ENCODE assay signal across 22 mouse cellular contexts in the genomic region with DNA sequence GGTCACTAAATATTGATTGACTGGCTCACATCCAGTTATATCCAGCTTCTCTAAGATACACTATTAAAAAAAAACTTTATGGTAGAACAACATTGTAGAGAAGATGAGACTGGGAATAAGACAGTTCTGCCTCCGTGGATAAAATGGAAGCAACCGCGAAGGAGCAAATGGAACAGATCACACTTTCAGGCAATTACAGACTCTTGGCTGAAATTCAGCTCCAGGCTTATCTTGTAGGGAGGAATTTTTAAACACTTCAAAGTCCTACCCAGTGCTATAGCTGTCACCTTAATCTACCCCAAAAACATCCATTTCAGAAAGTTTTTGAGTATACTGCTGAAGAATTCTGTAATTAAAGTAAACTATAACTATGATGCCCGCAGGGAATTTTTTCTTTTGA.
A peak's percentile ranks its signal among the peaks of the same experiment; 100 is the strongest.
DNase-seq lines count a peak whose midpoint lies in the region; ATAC-seq and TF ChIP-seq lines count a peak whose summit lies in the region.
"Had no signal": no experiment of that assay in that cellular context is flagged by ENCODE, and none has a peak within 500 bp of the region (broad histone marks: within the 10 kb centered on the region; RNA-seq: fewer than 3 reads in every experiment).

No protein-coding gene starts in this region.

- no peaks in the 10 kb centered on the region for H3K4me1 ChIP-seq in midbrain, embryonic 14.5 days (ENCODE audit: control insufficient read depth, insufficient read depth, low read length)
- no peaks in the 10 kb centered on the region for H3K4me1 ChIP-seq in midbrain, postnatal 0 days (ENCODE audit: insufficient read depth, low read length)
- H3K4me1 ChIP-seq: embryonic facial prominence, embryonic 12.5 days; midbrain, embryonic 12.5 days had no signal

- H3K4me2 ChIP-seq in midbrain, embryonic 14.5 days (ENCODE audit: low read length), result no peak overlapping the region
- no peak overlapping the region for H3K4me2 ChIP-seq in midbrain, postnatal 0 days (ENCODE audit: low read depth, low read length, poor library complexity, severe bottlenecking)
- H3K4me2 ChIP-seq: embryonic facial prominence, embryonic 12.5 days; forebrain, embryonic 13.5 days; heart, embryonic 11.5 days; midbrain, embryonic 12.5 days had no signal

- H3K36me3 ChIP-seq in midbrain, embryonic 14.5 days (ENCODE audit: control insufficient read depth, insufficient read depth, low read length), result no peaks in the 10 kb centered on the region
- H3K36me3 ChIP-seq in midbrain, postnatal 0 days (ENCODE audit: insufficient read depth, low read length), result no peaks in the 10 kb centered on the region
- H3K36me3 ChIP-seq: embryonic facial prominence, embryonic 12.5 days; midbrain, embryonic 12.5 days had no signal

- no peaks in the 10 kb centered on the region for H3K9me3 ChIP-seq in midbrain, embryonic 14.5 days (ENCODE audit: control insufficient read depth, low read length)
- no peaks in the 10 kb centered on the region for H3K9me3 ChIP-seq in midbrain, postnatal 0 days (ENCODE audit: low read length)
- H3K9me3 ChIP-seq: embryonic facial prominence, embryonic 12.5 days; forebrain, embryonic 13.5 days; midbrain, embryonic 12.5 days had no signal

- TF ChIP-seq CTCF in left cerebral cortex, adult 2 months (IDR thresholded peaks at IDR 0.05), result no peak
- TF ChIP-seq CTCF in midbrain, postnatal 0 days (IDR thresholded peaks at IDR 0.05), result no peak

- no peaks in the 10 kb centered on the region for H3K27me3 ChIP-seq in midbrain, embryonic 14.5 days (ENCODE audit: control insufficient read depth, insufficient read depth, low read length)
- no peaks in the 10 kb centered on the region for H3K27me3 ChIP-seq in midbrain, postnatal 0 days (ENCODE audit: insufficient read depth, low read length)
- H3K27me3 ChIP-seq: embryonic facial prominence, embryonic 12.5 days; forebrain, embryonic 13.5 days; midbrain, embryonic 12.5 days had no signal

- ATAC-seq in frontal cortex, adult (ENCODE audit: low TSS enrichment), result peak; percentile 85
- ATAC-seq in midbrain, embryonic 14.5 days (ENCODE audit: low FRiP score, low TSS enrichment), result no peak
- ATAC-seq in midbrain, postnatal 0 days (ENCODE audit: low FRiP score), result no peak
- ATAC-seq: forebrain, embryonic 13.5 days; intestine, postnatal 0 days had no signal

- intact Hi-C loops in left cerebral cortex, postnatal 25 days (cut with DNase I), result loop anchor here (5.0 kb wide), 3 partner anchors 68 to 253 kb away; no protein-coding TSS in a partner anchor
- intact Hi-C loops in left cerebral cortex, adult 2 months (cut with DNase I), result loop anchor here (5.0 kb wide), 2 partner anchors 68 to 448 kb away; no protein-coding TSS in a partner anchor

- H3K4me3 ChIP-seq in left cerebral cortex, adult 2 months, result no peak overlapping the region
- H3K4me3 ChIP-seq in midbrain, embryonic 14.5 days (replicated peaks; ENCODE audit: low read depth, low read length), result no peak overlapping the region
- no peak overlapping the region for H3K4me3 ChIP-seq in midbrain, postnatal 0 days (ENCODE audit: low read depth, low read length)
- H3K4me3 ChIP-seq: embryonic facial prominence, embryonic 12.5 days; erythroblast, embryonic 14.5 days; forebrain, embryonic 13.5 days; gastrocnemius, adult 2 months; layer of hippocampus, adult 2 months; midbrain, embryonic 12.5 days had no signal

- no peak overlapping the region for H3K27ac ChIP-seq in left cerebral cortex, adult 2 months
- no peak overlapping the region for H3K27ac ChIP-seq in midbrain, embryonic 14.5 days (replicated peaks; ENCODE audit: low read depth, low read length)
- H3K27ac ChIP-seq in midbrain, postnatal 0 days (ENCODE audit: low read depth, low read length), result no peak overlapping the region
- H3K27ac ChIP-seq: embryonic facial prominence, embryonic 12.5 days; forebrain, embryonic 13.5 days; gastrocnemius, adult 2 months; layer of hippocampus, adult 2 months; midbrain, embryonic 12.5 days had no signal

- DNase-seq in frontal cortex, postnatal 25 days (ENCODE audit: low spot score in 2 of 2), result no peak
- DNase-seq in left cerebral cortex, postnatal 25 days (ENCODE audit: low spot score in 2 of 2), result peak; percentile 8 to 83
- no peak for DNase-seq in left cerebral cortex, adult 2 months (ENCODE audit: extremely low spot score in 1 of 2, low spot score in 2 of 2)
- peak; percentile 2 for DNase-seq in midbrain, embryonic 14.5 days
- no peak for DNase-seq in midbrain, postnatal 0 days (ENCODE audit: low spot score)
- peak; percentile 8 for DNase-seq in brain, embryonic 18.5 days (ENCODE audit: low read depth, low spot score)
- DNase-seq in spleen, postnatal 14 days (ENCODE audit: low spot score in 2 of 2), result no peak
- DNase-seq: adrenal gland, postnatal 25 days; cerebellum, adult 11-12 months; cerebellum, postnatal 10 days; gastrocnemius, adult 2 months; kidney, postnatal 25 days; layer of hippocampus, postnatal 36 days; right cerebral cortex, postnatal 4 days had no signal

- WGBS in midbrain, embryonic 14.5 days, result 80% methylated on average over 4 of the region's 4 CpGs
- 56% methylated on average over 4 of the region's 4 CpGs for WGBS in midbrain, postnatal 0 days

- no peak overlapping the region for H3K9ac ChIP-seq in midbrain, embryonic 14.5 days (replicated peaks; ENCODE audit: low read length)
- H3K9ac ChIP-seq in midbrain, postnatal 0 days (replicated peaks; ENCODE audit: low read length, poor library complexity, severe bottlenecking), result no peak overlapping the region
- H3K9ac ChIP-seq: embryonic facial prominence, embryonic 12.5 days; forebrain, embryonic 13.5 days; midbrain, embryonic 12.5 days had no signal

Comparison
In these comparisons a context has a peak if more than half of its experiments do, and no peak if none do; other contexts are left out.
1. DNase-seq: peak in left cerebral cortex, postnatal 25 days (2 of 2), midbrain, embryonic 14.5 days (single experiment) and brain, embryonic 18.5 days (single experiment); none in frontal cortex, postnatal 25 days (0 of 2), left cerebral cortex, adult 2 months (0 of 2), midbrain, postnatal 0 days (single experiment) and spleen, postnatal 14 days (0 of 2).